Mouse (Mus musculus) CH12.LX (cell line): ENCODE measurements around the gene Mmp24. TPM values are rescaled to one million over a fixed set of nuclear protein-coding genes. Genes with fewer than 3 reads are reported as not detected.

Source experiments
- DNase-seq: peaks from one replicate; pipeline ENCODE4 v3.0.0-alpha.2; 2013; ENCODE audit errors: extremely low read depth
- H3K27ac ChIP-seq: 2 replicates; pipeline ENCODE4 v1.5.1; 2012; ENCODE audit warnings: low read depth, mild to moderate bottlenecking, control low read depth, moderate library complexity; ENCODE audit not compliant: insufficient read depth
- H3K27me3 ChIP-seq: replicated peaks from 2 replicates; pipeline ENCODE3; 2012; ENCODE audit warnings: inconsistent platforms
- H3K36me3 ChIP-seq, 2 experiments: replicated peaks in 1 of 2; 2 replicates each; pipeline versions ENCODE3 to v1.6.1; 2012; ENCODE audit warnings: inconsistent platforms in 1 of 2, low read length in 1 of 2, mild to moderate bottlenecking in 1 of 2, mixed read lengths in 1 of 2, moderate library complexity in 1 of 2; ENCODE audit not compliant: control insufficient read depth in 1 of 2, insufficient read depth in 1 of 2
- H3K4me1 ChIP-seq, 2 experiments: 2 replicates each; pipeline ENCODE4 v1.6.1; 2012; ENCODE audit warnings: inconsistent platforms in 1 of 2, moderate library complexity in 1 of 2; ENCODE audit not compliant: insufficient read depth in 2 of 2, control insufficient read depth in 1 of 2
- H3K4me2 ChIP-seq: 2 replicates; pipeline ENCODE4 v1.6.1; 2012; ENCODE audit warnings: low read depth, mild to moderate bottlenecking, control low read depth; ENCODE audit not compliant: poor library complexity, insufficient read depth, severe bottlenecking
- H3K4me3 ChIP-seq, 3 experiments: fragments of 150-350 bp in 1 of 3; sonication (generic) in 1 of 3; replicated peaks in 1 of 3; 2 replicates each; pipeline versions ENCODE3 to v1.5.1; 2011 to 2012; ENCODE audit warnings: low read depth in 2 of 3, low read length in 2 of 3, mild to moderate bottlenecking in 2 of 3, moderate library complexity in 2 of 3, control low read depth in 1 of 3, improper control_type of control experiment in 1 of 3, inconsistent platforms in 1 of 3, mixed read lengths in 1 of 3; ENCODE audit not compliant: poor library complexity in 1 of 3
- H3K79me2 ChIP-seq: replicated peaks from 2 replicates; pipeline ENCODE4 v1.6.1; 2012; ENCODE audit warnings: mild to moderate bottlenecking, moderate library complexity; ENCODE audit not compliant: control insufficient read depth, poor library complexity, insufficient read depth, severe bottlenecking; ENCODE audit errors: extremely low read depth
- H3K9ac ChIP-seq: 2 replicates; pipeline ENCODE4 v1.6.1; 2012; ENCODE audit warnings: low read depth, mild to moderate bottlenecking, control low read depth, moderate library complexity; ENCODE audit not compliant: insufficient read depth
- H3K9me3 ChIP-seq: replicated peaks from 2 replicates; pipeline ENCODE3; 2012; ENCODE audit warnings: low read length, inconsistent platforms, mixed read lengths
- BHLHE40 ChIP-seq: IDR thresholded peaks from 2 replicates; pipeline ENCODE4 v1.6.1; 2011; ENCODE audit warnings: mild to moderate bottlenecking, low read depth, low read length, improper control_type of control experiment
- CHD1 ChIP-seq: IDR thresholded peaks from 2 replicates; pipeline ENCODE4 v1.6.1; 2012; ENCODE audit warnings: low read depth, low read length, improper control_type of control experiment, inconsistent platforms
- EP300 ChIP-seq: IDR thresholded peaks from 2 replicates; pipeline ENCODE4 v1.6.1; 2011; ENCODE audit warnings: low read length, improper control_type of control experiment
- ETS1 ChIP-seq: conservative IDR thresholded peaks from 2 replicates; pipeline ENCODE4 v1.6.1; 2012; ENCODE audit warnings: low read depth, mild to moderate bottlenecking, inconsistent platforms, low read length, improper control_type of control experiment, moderate library complexity
- GABPA ChIP-seq: IDR thresholded peaks from 2 replicates; pipeline ENCODE4 v1.6.1; 2012; ENCODE audit warnings: low read depth, low read length, improper control_type of control experiment, inconsistent platforms; ENCODE audit not compliant: insufficient replicate concordance
- HCFC1 ChIP-seq: IDR thresholded peaks from 2 replicates; pipeline ENCODE4 v1.6.1; 2012; ENCODE audit warnings: low read depth, mild to moderate bottlenecking, inconsistent platforms, low read length, improper control_type of control experiment
- JUN ChIP-seq: IDR thresholded peaks from 2 replicates; pipeline ENCODE4 v1.6.1; 2011; ENCODE audit warnings: low read depth, mild to moderate bottlenecking, low read length, improper control_type of control experiment, moderate library complexity; ENCODE audit not compliant: insufficient read depth
- JUND ChIP-seq: conservative IDR thresholded peaks from 2 replicates; pipeline ENCODE4 v1.6.1; 2011; ENCODE audit warnings: low read depth, low read length, improper control_type of control experiment
- KAT2A ChIP-seq: IDR thresholded peaks from 2 replicates; pipeline ENCODE4 v1.6.1; 2012; ENCODE audit warnings: low read length, improper control_type of control experiment, inconsistent platforms; ENCODE audit not compliant: insufficient replicate concordance
- MAFK ChIP-seq: IDR thresholded peaks from 2 replicates; pipeline ENCODE4 v1.6.1; 2011; ENCODE audit warnings: low read length, improper control_type of control experiment; ENCODE audit not compliant: insufficient replicate concordance
- MAZ ChIP-seq: IDR thresholded peaks from 2 replicates; pipeline ENCODE4 v1.6.1; 2012; ENCODE audit warnings: low read depth, mild to moderate bottlenecking, inconsistent platforms, low read length, improper control_type of control experiment, moderate library complexity
- MXI1 ChIP-seq: IDR thresholded peaks from 2 replicates; pipeline ENCODE4 v1.6.1; 2011; ENCODE audit warnings: mild to moderate bottlenecking, low read depth, low read length, improper control_type of control experiment
- MYC ChIP-seq: IDR thresholded peaks from 2 replicates; pipeline ENCODE4 v1.6.1; 2011; ENCODE audit warnings: low read depth, mild to moderate bottlenecking, improper control_type of control experiment, low read length
- NELFE ChIP-seq: IDR thresholded peaks from 2 replicates; pipeline ENCODE4 v1.6.1; 2011; ENCODE audit warnings: low read depth, low read length, improper control_type of control experiment
- NRF1 ChIP-seq: IDR thresholded peaks from 2 replicates; pipeline ENCODE4 v1.6.1; 2014; ENCODE audit warnings: low read depth, mild to moderate bottlenecking, inconsistent platforms, low read length, improper control_type of control experiment, moderate library complexity
- PAX5 ChIP-seq: IDR thresholded peaks from 2 replicates; pipeline ENCODE4 v1.6.1; 2012; ENCODE audit warnings: low read length, inconsistent platforms, mixed read lengths
- POLR2A ChIP-seq: IDR thresholded peaks from 2 replicates; pipeline ENCODE4 v1.6.1; 2011; ENCODE audit warnings: low read depth, mild to moderate bottlenecking, improper control_type of control experiment, low read length
- POLR2AphosphoS2 ChIP-seq: IDR thresholded peaks from 2 replicates; pipeline ENCODE4 v1.6.1; 2011; ENCODE audit warnings: low read depth, low read length, improper control_type of control experiment
- SIN3A ChIP-seq: IDR thresholded peaks from 2 replicates; pipeline ENCODE4 v1.6.1; 2012; ENCODE audit warnings: low read length, improper control_type of control experiment, inconsistent platforms
- SMC3 ChIP-seq: IDR thresholded peaks from 2 replicates; pipeline ENCODE4 v1.6.1; 2011; ENCODE audit warnings: low read depth, low read length, improper control_type of control experiment
- UBTF ChIP-seq: IDR thresholded peaks from 2 replicates; pipeline ENCODE4 v1.6.1; 2012; ENCODE audit warnings: low read depth, mild to moderate bottlenecking, inconsistent platforms, low read length, improper control_type of control experiment, moderate library complexity
- USF1 ChIP-seq: IDR thresholded peaks from 2 replicates; pipeline ENCODE4 v1.6.1; 2014; ENCODE audit warnings: low read depth, mild to moderate bottlenecking, inconsistent platforms, low read length, improper control_type of control experiment
- USF2 ChIP-seq: conservative IDR thresholded peaks from 2 replicates; pipeline ENCODE4 v1.6.1; 2011; ENCODE audit warnings: low read depth, low read length, improper control_type of control experiment
- ZKSCAN1 ChIP-seq: IDR thresholded peaks from 2 replicates; pipeline ENCODE4 v1.6.1; 2012; ENCODE audit warnings: low read depth, inconsistent platforms, low read length, improper control_type of control experiment, borderline replicate concordance
- ZMIZ1 ChIP-seq: IDR thresholded peaks from 2 replicates; pipeline ENCODE4 v1.6.1; 2012; ENCODE audit warnings: low read depth, mild to moderate bottlenecking, inconsistent platforms, low read length, improper control_type of control experiment
- ZNF384 ChIP-seq: IDR thresholded peaks from 2 replicates; pipeline ENCODE4 v1.6.1; 2012; ENCODE audit warnings: low read depth, low read length, improper control_type of control experiment, inconsistent platforms
- dilution Hi-C: fragments of 300-500 bp; cut with MboI; formaldehyde crosslinking; loops from 2 replicates; pipeline ENCODE4 v1.14.3; 2020; ENCODE audit warnings: low sequenced_read_pairs; ENCODE audit not compliant: extremely low pct_unique_long_range_greater_than_20kb, extremely low pct_ligation_motif_present
- in situ Hi-C: fragments of 300-500 bp; cut with MboI; formaldehyde crosslinking; loops from 3 replicates; pipeline ENCODE4 v1.14.3; 2019; ENCODE audit warnings: low sequenced_read_pairs, low pct_ligation_motif_present, low pct_unique_long_range_greater_than_20kb, mixed read lengths
- polyA plus RNA-seq: library from polyadenylated mRNA; unstranded; fragments of >175 nt; gene quantifications from 2 replicates; pipeline ENCODE4 v1.2.1, GENCODE M21; 2012; ENCODE audit warnings: low read depth; ENCODE audit not compliant: insufficient read length
- total RNA-seq, 2 experiments: library from RNA; depleted of rRNA; stranded (reverse); fragments of 300-350 nt in 1 of 2; fragments of >200 nt in 1 of 2; gene quantifications; 2 replicates each; pipeline ENCODE4 v1.2.3; 2012 to 2014

Mmp24 gene
- total and polyA plus RNA-seq, 3 experiments, result 0.42 TPM; not detected in 2

GRCm38 (mm10) chr2:155775685-155776263 is 632 bp downstream of the Mmp24 start:
- peak overlapping the region in 1 of 3 experiments; percentile 6 for H3K4me3 ChIP-seq
- H3K9me3 ChIP-seq, result peaks cover 5% of the 10 kb centered on the region
- H3K9ac ChIP-seq, result no peak overlapping the region
- H3K36me3 ChIP-seq, result no peaks in the 10 kb centered on the region
- H3K4me1 ChIP-seq, result peaks cover 5 to 6% of the 10 kb centered on the region in 2 experiments
- no peaks in the 10 kb centered on the region for H3K79me2 ChIP-seq
- in situ Hi-C loops (no loop called here), dilution Hi-C loops (no loop called here)
- H3K27ac ChIP-seq, result no peak overlapping the region
- peaks cover 70% of the 10 kb centered on the region for H3K27me3 ChIP-seq
- TF ChIP-seq SIN3A (no peak), NRF1 (no peak), UBTF (no peak), ZNF384 (no peak), CHD1 (no peak), MAZ (0 out of 2 replicates have a peak, but pooled peaks have one; percentile 34), MXI1 (peak; percentile 58), NELFE (no peak), SMC3 (no peak), POLR2AphosphoS2 (no peak), PAX5 (no peak), MYC (no peak), ZKSCAN1 (no peak), HCFC1 (no peak), JUND (no peak)
- H3K4me2 ChIP-seq, result peak overlapping the region; percentile 85
- DNase-seq, result no peak

GRCm38 (mm10) chr2:155776824-155777687 is 1.9 kb downstream of the Mmp24 start:
- H3K79me2 ChIP-seq, result no peaks in the 10 kb centered on the region
- H3K4me2 ChIP-seq, result no peak overlapping the region
- dilution Hi-C loops, result no loop called here
- H3K27ac ChIP-seq, result no peak overlapping the region
- H3K36me3 ChIP-seq, result no peaks in the 10 kb centered on the region
- H3K4me1 ChIP-seq, result peaks cover 5 to 6% of the 10 kb centered on the region in 2 experiments
- TF ChIP-seq MYC, result no peak
- TF ChIP-seq MXI1, result no peak
- TF ChIP-seq POLR2A, result no peak
- no peak for TF ChIP-seq KAT2A
- TF ChIP-seq GABPA, result no peak
- TF ChIP-seq MAFK, result no peak
- no peak for TF ChIP-seq JUN
- TF ChIP-seq ETS1, result no peak
- TF ChIP-seq NRF1, result no peak
- no peak for TF ChIP-seq MAZ
- TF ChIP-seq POLR2AphosphoS2, result no peak
- TF ChIP-seq EP300, result no peak
- TF ChIP-seq BHLHE40, result no peak
- TF ChIP-seq UBTF, result no peak
- TF ChIP-seq USF1, result no peak
- TF ChIP-seq JUND, result no peak
- TF ChIP-seq USF2, result no peak
- TF ChIP-seq ZMIZ1, result no peak
- TF ChIP-seq, all 38 proteins: peak for 0
- in situ Hi-C loops, result no loop called here
- Histone ChIP-seq H3K4me3 (no peak overlapping the region), H3K9me3 (peaks cover 5% of the 10 kb centered on the region), H3K9ac (no peak overlapping the region), H3K27me3 (peaks cover 68% of the 10 kb centered on the region)
- no peak for DNase-seq
